Mouse (Mus musculus): ENCODE measurements around the gene Azgp1. TPM values are rescaled to one million over a fixed set of nuclear protein-coding genes. Genes with fewer than 3 reads are reported as not detected.
"Not testable (repeated sequence)": the region's sequence is repeated elsewhere in the genome, so short reads cannot be mapped to it uniquely, and the experiment has no call there.

Azgp1 gene
- polyA plus RNA-seq, 1 experiment from 2014 or later, result 0.17 TPM

GRCm38 (mm10) chr5:137974724-137975123, 6.6 kb upstream of the Azgp1 start:
- no peak overlapping the region for H3K4me2 ChIP-seq
- H3K36me3 ChIP-seq, result no peaks in the 10 kb centered on the region
- H3K27me3 ChIP-seq, result no peaks in the 10 kb centered on the region
- H3K27ac ChIP-seq, result no peak overlapping the region
- no peak overlapping the region for H3K4me3 ChIP-seq
- no peaks in the 10 kb centered on the region for H3K9me3 ChIP-seq
- no peak overlapping the region for H3K9ac ChIP-seq
- 59% methylated on average over 3 of the region's 3 CpGs for WGBS
- ATAC-seq (ENCODE audit: borderline replicate concordance, extremely low read depth, low FRiP score, low TSS enrichment), result no peak
- no peaks in the 10 kb centered on the region for H3K4me1 ChIP-seq

GRCm38 (mm10) chr5:137975434-137975833, 5.9 kb upstream of the Azgp1 start:
- Histone ChIP-seq H3K36me3 (no peaks in the 10 kb centered on the region), H3K4me2 (no peak overlapping the region), H3K9me3 (no peaks in the 10 kb centered on the region), H3K4me3 (no peak overlapping the region), H3K4me1 (no peaks in the 10 kb centered on the region), H3K9ac (no peak overlapping the region), H3K27me3 (no peaks in the 10 kb centered on the region), H3K27ac (no peak overlapping the region)
- no peak for ATAC-seq (ENCODE audit: borderline replicate concordance, extremely low read depth, low FRiP score, low TSS enrichment)
- 34% methylated on average over 1 of the region's 1 CpGs for WGBS

- Histone ChIP-seq H3K9ac (no peak overlapping the region), H3K4me2 (no peak overlapping the region), H3K9me3 (no peaks in the 10 kb centered on the region), H3K4me1 (no peaks in the 10 kb centered on the region), H3K27ac (no peak overlapping the region), H3K4me3 (no peak overlapping the region), H3K36me3 (no peaks in the 10 kb centered on the region), H3K27me3 (no peaks in the 10 kb centered on the region)
- ATAC-seq (ENCODE audit: borderline replicate concordance, extremely low read depth, low FRiP score, low TSS enrichment), result no peak
- WGBS, result 28% methylated on average over 1 of the region's 1 CpGs
These were observed 4.0 kb upstream of the Azgp1 start for GRCm38 (mm10) chr5:137977291-137977690.

- Histone ChIP-seq H3K9ac (no peak overlapping the region), H3K4me2 (no peak overlapping the region), H3K27ac (no peak overlapping the region), H3K4me1 (no peaks in the 10 kb centered on the region), H3K27me3 (no peaks in the 10 kb centered on the region), H3K9me3 (no peaks in the 10 kb centered on the region), H3K4me3 (no peak overlapping the region), H3K36me3 (no peaks in the 10 kb centered on the region)
- no peak for ATAC-seq (ENCODE audit: borderline replicate concordance, extremely low read depth, low FRiP score, low TSS enrichment)
- WGBS, result 66% methylated on average over 2 of the region's 2 CpGs
These were observed 2.2 kb upstream of the Azgp1 start for GRCm38 (mm10) chr5:137979081-137979480.

GRCm38 (mm10) chr5:137986351-137986750, 5.0 kb downstream of the Azgp1 start:
- H3K36me3 ChIP-seq, result no peaks in the 10 kb centered on the region
- no peak overlapping the region for H3K27ac ChIP-seq
- H3K9me3 ChIP-seq, result no peaks in the 10 kb centered on the region
- no peak for ATAC-seq (ENCODE audit: borderline replicate concordance, extremely low read depth, low FRiP score, low TSS enrichment)
- no peaks in the 10 kb centered on the region for H3K27me3 ChIP-seq
- H3K4me2 ChIP-seq, result no peak overlapping the region
- H3K9ac ChIP-seq, result no peak overlapping the region
- 87% methylated on average over 1 of the region's 1 CpGs for WGBS
- no peak overlapping the region for H3K4me3 ChIP-seq
- no peaks in the 10 kb centered on the region for H3K4me1 ChIP-seq

- Histone ChIP-seq H3K36me3 (no peaks in the 10 kb centered on the region), H3K9me3 (no peaks in the 10 kb centered on the region), H3K27me3 (no peaks in the 10 kb centered on the region), H3K4me3 (no peak overlapping the region), H3K9ac (no peak overlapping the region), H3K4me2 (no peak overlapping the region), H3K4me1 (no peaks in the 10 kb centered on the region), H3K27ac (no peak overlapping the region)
- 88% methylated on average over 5 of the region's 5 CpGs for WGBS
- ATAC-seq (ENCODE audit: borderline replicate concordance, extremely low read depth, low FRiP score, low TSS enrichment), result no peak
These were observed 28.1 kb downstream of the Azgp1 start for GRCm38 (mm10) chr5:138009437-138009836.

GRCm38 (mm10) chr5:138012382-138012781, 31.1 kb downstream of the Azgp1 start:
- no peaks in the 10 kb centered on the region for H3K36me3 ChIP-seq
- no peak for ATAC-seq (ENCODE audit: borderline replicate concordance, extremely low read depth, low FRiP score, low TSS enrichment)
- no peak overlapping the region for H3K4me3 ChIP-seq
- no peak overlapping the region for H3K4me2 ChIP-seq
- H3K27me3 ChIP-seq, result no peaks in the 10 kb centered on the region
- H3K9me3 ChIP-seq, result no peaks in the 10 kb centered on the region
- H3K27ac ChIP-seq, result no peak overlapping the region
- H3K9ac ChIP-seq, result no peak overlapping the region
- WGBS, result 80% methylated on average over 5 of the region's 5 CpGs
- no peaks in the 10 kb centered on the region for H3K4me1 ChIP-seq

GRCm38 (mm10) chr5:138016530-138016929, 35.2 kb downstream of the Azgp1 start:
- Histone ChIP-seq H3K9me3 (no peaks in the 10 kb centered on the region), H3K9ac (no peak overlapping the region), H3K36me3 (no peaks in the 10 kb centered on the region), H3K4me2 (no peak overlapping the region), H3K4me1 (no peaks in the 10 kb centered on the region), H3K27me3 (no peaks in the 10 kb centered on the region), H3K27ac (no peak overlapping the region), H3K4me3 (no peak overlapping the region)
- ATAC-seq (ENCODE audit: borderline replicate concordance, extremely low read depth, low FRiP score, low TSS enrichment), result no peak
- WGBS, result 62% methylated on average over 2 of the region's 2 CpGs

- H3K4me1 ChIP-seq, result no peaks in the 10 kb centered on the region
- no peak overlapping the region for H3K27ac ChIP-seq
- H3K4me3 ChIP-seq, result no peak overlapping the region
- H3K36me3 ChIP-seq, result no peaks in the 10 kb centered on the region
- H3K4me2 ChIP-seq, result no peak overlapping the region
- ATAC-seq (ENCODE audit: borderline replicate concordance, extremely low read depth, low FRiP score, low TSS enrichment), result no peak
- H3K9me3 ChIP-seq, result no peaks in the 10 kb centered on the region
- H3K27me3 ChIP-seq, result no peaks in the 10 kb centered on the region
- H3K9ac ChIP-seq, result no peak overlapping the region
These were observed 35.7 kb downstream of the Azgp1 start for GRCm38 (mm10) chr5:138016997-138017396.

- H3K27ac ChIP-seq; H3K9me3 ChIP-seq; H3K27me3 ChIP-seq; H3K4me2 ChIP-seq; H3K4me1 ChIP-seq; ATAC-seq (ENCODE audit: borderline replicate concordance, extremely low read depth, low FRiP score, low TSS enrichment); H3K9ac ChIP-seq; H3K4me3 ChIP-seq; H3K36me3 ChIP-seq: not testable (repeated sequence)
- 82% methylated on average over 4 of the region's 4 CpGs for WGBS
These were observed 38.3 kb downstream of the Azgp1 start for GRCm38 (mm10) chr5:138019577-138019976.

GRCm38 (mm10) chr5:138020961-138021479, 39.7 kb downstream of the Azgp1 start, which contains the start of the genes Smok3a and Smok3b:
TSS of gene Smok3a (plus strand) at chr5:138021261.
TSS of gene Smok3b (plus strand) at chr5:138021429.
- H3K4me1 ChIP-seq; H3K27ac ChIP-seq; ATAC-seq (ENCODE audit: borderline replicate concordance, extremely low read depth, low FRiP score, low TSS enrichment); H3K9me3 ChIP-seq; H3K4me2 ChIP-seq; H3K36me3 ChIP-seq; H3K27me3 ChIP-seq; H3K4me3 ChIP-seq; H3K9ac ChIP-seq: not testable (repeated sequence)
- 90% methylated on average over 3 of the region's 7 CpGs for WGBS
